Mouse (Mus musculus) intestine, embryonic 15.5 days (tissue): ENCODE measurements around the gene Aip. TPM values are rescaled to one million over a fixed set of nuclear protein-coding genes. Genes with fewer than 3 reads are reported as not detected.
A peak's percentile ranks its signal among the peaks of the same experiment; 100 is the strongest.

Experiments
- ATAC-seq: fragments of 200-750 bp; cut with Nextera tagmentation; 2 replicates; pipeline ENCODE4 v1.8.0; 2017; ENCODE audit warnings: moderate TSS enrichment, moderate library complexity
- H3K27ac ChIP-seq: fragments of 300-500 bp; sonication (generic); 2 replicates; pipeline ENCODE4 v1.5.1; 2015; ENCODE audit warnings: mild to moderate bottlenecking, inconsistent platforms
- H3K27me3 ChIP-seq: fragments of 300-500 bp; sonication (generic); replicated peaks from 2 replicates; pipeline ENCODE4 v1.6.1; 2015; ENCODE audit warnings: inconsistent platforms
- H3K36me3 ChIP-seq: fragments of 300-500 bp; sonication (generic); 2 replicates; pipeline ENCODE4 v1.6.1; 2015; ENCODE audit warnings: inconsistent platforms
- H3K4me1 ChIP-seq: fragments of 300-500 bp; sonication (generic); replicated peaks from 2 replicates; pipeline ENCODE4 v1.6.1; 2015; ENCODE audit warnings: inconsistent platforms
- H3K4me2 ChIP-seq: fragments of 300-500 bp; sonication (generic); replicated peaks from 2 replicates; pipeline ENCODE4 v1.6.1; 2015; ENCODE audit warnings: mild to moderate bottlenecking, inconsistent platforms
- H3K4me3 ChIP-seq: fragments of 300-500 bp; sonication (generic); replicated peaks from 2 replicates; pipeline ENCODE4 v1.5.1; 2015; ENCODE audit warnings: inconsistent platforms
- H3K9ac ChIP-seq: fragments of 300-500 bp; sonication (generic); 2 replicates; pipeline ENCODE4 v1.6.1; 2015; ENCODE audit warnings: inconsistent platforms
- H3K9me3 ChIP-seq: fragments of 300-500 bp; sonication (generic); 2 replicates; pipeline ENCODE4 v1.6.1; 2016; ENCODE audit warnings: inconsistent platforms
- WGBS: fragments of 180-500 bp; shearing (Covaris S2); methylation state at CpG from one replicate; pipeline ENCODE4 v1.1.7; 2015; 5-methylcytosine and 5-hydroxymethylcytosine counted together
- polyA plus RNA-seq: library from polyadenylated mRNA; unstranded; fragments of >200 nt; fragmentation: Nextera tagmentation; extraction: Ambion mirVana; gene quantifications from 2 replicates; pipeline ENCODE4 v1.2.1, GENCODE M21; 2015

Aip gene
- polyA plus RNA-seq, 1 experiment from 2014 or later, result 75.0 TPM

DNA sequence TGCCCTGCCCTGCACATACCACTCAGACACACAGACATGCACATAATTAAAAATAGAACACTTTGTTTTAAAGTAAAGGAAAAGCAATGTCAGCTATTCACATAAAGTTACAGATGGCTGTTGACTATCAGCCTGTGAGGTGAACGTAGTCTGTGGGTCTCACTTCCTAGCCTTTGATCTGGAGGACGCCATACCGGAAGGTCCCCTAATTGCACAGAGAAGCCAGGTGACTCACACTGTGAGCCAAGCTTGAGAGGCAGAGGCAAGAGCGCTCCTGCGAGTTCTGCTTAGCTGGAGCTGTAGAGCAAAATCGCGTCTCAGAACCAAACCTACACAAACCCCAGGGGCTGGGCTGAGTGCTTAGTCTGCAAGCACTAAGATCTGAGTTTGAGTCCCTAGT lies 31.9 kb downstream of the Aip start:
- 64% methylated on average over 7 of the region's 7 CpGs for WGBS
- no peak overlapping the region for H3K4me2 ChIP-seq
- no peaks in the 10 kb centered on the region for H3K36me3 ChIP-seq
- peaks cover 14% of the 10 kb centered on the region for H3K4me1 ChIP-seq
- no peak overlapping the region for H3K4me3 ChIP-seq
- H3K27ac ChIP-seq, result no peak overlapping the region
- H3K9ac ChIP-seq, result no peak overlapping the region
- no peaks in the 10 kb centered on the region for H3K9me3 ChIP-seq
- no peak for ATAC-seq
- no peaks in the 10 kb centered on the region for H3K27me3 ChIP-seq

DNA sequence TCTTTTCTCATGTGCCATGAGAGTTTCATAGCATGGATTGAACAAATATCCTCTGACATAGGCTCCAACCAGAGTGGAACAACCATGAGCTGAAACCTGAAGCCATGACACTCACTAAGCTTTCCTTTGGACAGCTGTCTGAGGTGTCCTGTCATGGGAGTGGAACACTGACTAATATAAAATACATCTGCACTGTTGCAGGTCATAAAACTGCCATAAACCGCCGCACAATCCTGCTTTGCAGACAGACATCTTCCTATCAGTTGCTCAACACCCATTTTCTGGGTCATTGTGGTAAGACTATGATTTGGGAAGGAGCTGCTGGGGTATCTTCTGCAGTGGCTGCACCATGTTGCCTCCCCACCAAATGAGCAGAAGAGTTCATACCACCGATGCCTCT lies 32.9 kb downstream of the Aip start:
- Histone ChIP-seq H3K9me3 (no peaks in the 10 kb centered on the region), H3K4me3 (no peak overlapping the region), H3K4me2 (no peak overlapping the region), H3K4me1 (peaks cover 6% of the 10 kb centered on the region), H3K9ac (no peak overlapping the region), H3K36me3 (no peaks in the 10 kb centered on the region), H3K27ac (no peak overlapping the region), H3K27me3 (no peaks in the 10 kb centered on the region)
- no peak for ATAC-seq
- WGBS, result 69% methylated on average over 3 of the region's 3 CpGs

DNA sequence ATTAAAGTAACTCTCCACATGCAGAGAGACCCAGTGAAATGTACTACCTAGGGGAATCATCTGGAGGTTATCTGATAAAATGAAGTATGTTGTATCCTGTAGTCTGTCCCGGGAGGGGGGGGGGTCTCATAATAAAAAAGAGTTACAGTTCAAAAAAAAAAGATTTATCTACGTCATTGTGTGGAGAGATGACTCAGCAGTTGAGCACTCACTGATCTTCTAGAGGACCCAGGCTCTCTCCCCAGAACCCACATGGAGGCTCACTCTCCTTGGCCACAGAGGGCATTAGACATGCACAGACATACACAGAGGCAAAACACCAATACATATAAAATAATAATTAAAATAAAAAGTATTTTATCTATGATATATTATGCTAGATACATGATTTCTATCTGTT lies 34.3 kb downstream of the Aip start:
- Histone ChIP-seq H3K9ac (no peak overlapping the region), H3K4me2 (no peak overlapping the region), H3K36me3 (no peaks in the 10 kb centered on the region), H3K4me1 (peaks cover 2% of the 10 kb centered on the region; the same call in 1 of the 2 replicates), H3K27me3 (no peaks in the 10 kb centered on the region), H3K9me3 (no peaks in the 10 kb centered on the region), H3K4me3 (no peak overlapping the region), H3K27ac (no peak overlapping the region)
- WGBS, result 68% methylated on average over 2 of the region's 2 CpGs
- ATAC-seq, result no peak

DNA sequence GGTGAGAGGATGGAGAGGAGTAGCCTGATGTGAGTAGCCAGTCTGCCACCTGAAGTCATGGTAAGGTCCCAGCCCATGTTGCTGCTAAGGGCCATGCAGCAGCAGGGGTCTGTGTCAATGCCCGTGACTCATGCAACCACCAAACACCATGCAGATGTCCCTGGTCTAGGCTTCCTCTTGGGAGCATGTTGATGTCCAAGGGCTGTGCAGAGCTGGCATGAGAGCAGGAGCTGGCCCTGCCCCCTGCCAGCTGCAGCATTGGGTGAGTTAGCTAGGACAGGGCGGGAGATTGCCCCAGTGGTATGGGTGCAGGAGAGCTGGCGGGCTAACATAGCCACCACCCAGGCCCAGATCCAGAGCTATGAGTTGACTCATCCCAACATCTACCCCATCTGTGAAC lies 35.2 kb downstream of the Aip start:
- H3K4me3 ChIP-seq, result no peak overlapping the region
- H3K9me3 ChIP-seq, result no peaks in the 10 kb centered on the region
- H3K9ac ChIP-seq, result no peak overlapping the region
- no peak overlapping the region for H3K4me2 ChIP-seq
- H3K4me1 ChIP-seq, result no peaks in the 10 kb centered on the region
- H3K27me3 ChIP-seq, result no peaks in the 10 kb centered on the region
- no peaks in the 10 kb centered on the region for H3K36me3 ChIP-seq
- H3K27ac ChIP-seq, result no peak overlapping the region
- WGBS, result 88% methylated on average over 3 of the region's 3 CpGs
- no peak for ATAC-seq

DNA sequence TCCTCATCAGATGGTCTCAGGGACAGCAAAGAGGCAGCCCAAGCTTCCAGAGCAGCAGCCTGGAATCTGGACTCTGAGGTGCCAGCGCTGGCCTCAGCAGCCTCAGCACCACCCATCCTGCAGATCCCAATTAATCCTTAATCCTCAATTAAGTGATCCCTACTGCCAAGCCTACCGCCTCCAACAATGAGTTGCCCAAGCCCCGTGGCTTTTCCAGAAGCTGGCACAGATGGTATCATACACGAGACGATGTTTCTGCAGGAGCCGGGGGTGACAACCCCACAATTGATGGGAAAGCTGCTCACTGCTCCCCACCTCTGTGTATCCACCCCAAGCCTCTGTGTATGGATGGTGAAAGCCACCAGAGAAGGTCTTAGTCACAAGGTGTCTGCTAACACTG lies 36.5 kb downstream of the Aip start:
- no peak for ATAC-seq
- Histone ChIP-seq H3K4me2 (no peak overlapping the region), H3K9me3 (no peaks in the 10 kb centered on the region), H3K4me3 (no peak overlapping the region), H3K27me3 (no peaks in the 10 kb centered on the region), H3K4me1 (0 out of 2 replicates have a peak, but pooled peaks cover under 1% of the 10 kb centered on the region), H3K36me3 (no peaks in the 10 kb centered on the region), H3K9ac (no peak overlapping the region), H3K27ac (no peak overlapping the region)
- WGBS, result 78% methylated on average over 6 of the region's 6 CpGs

DNA sequence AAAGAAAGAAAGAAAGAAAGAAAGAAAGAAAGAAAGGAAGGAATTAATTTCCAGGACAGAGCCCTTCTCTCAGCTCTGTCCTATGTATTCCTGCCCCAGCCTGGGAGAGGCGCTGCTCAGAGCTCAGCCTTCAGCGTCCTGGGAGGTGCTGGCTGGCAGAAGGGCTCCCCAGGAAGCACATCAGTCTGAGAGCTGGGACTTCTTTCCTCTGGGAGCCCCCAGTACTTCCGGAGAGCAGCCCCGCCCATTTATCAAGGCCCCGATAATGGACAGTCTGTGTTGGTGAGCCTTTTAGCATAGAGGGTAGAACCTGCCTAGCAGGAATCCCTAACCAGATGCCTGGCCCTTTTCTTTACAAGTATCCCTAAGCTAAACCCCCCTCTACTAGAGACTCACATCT lies 37.5 kb downstream of the Aip start:
- 0 out of 2 replicates have a peak, but pooled peaks cover 4% of the 10 kb centered on the region for H3K4me1 ChIP-seq
- no peak overlapping the region for H3K4me3 ChIP-seq
- no peak overlapping the region for H3K9ac ChIP-seq
- H3K36me3 ChIP-seq, result no peaks in the 10 kb centered on the region
- no peaks in the 10 kb centered on the region for H3K27me3 ChIP-seq
- ATAC-seq, result 0 out of 2 replicates have a peak, but pooled peaks have one; percentile 27
- H3K27ac ChIP-seq, result no peak overlapping the region
- H3K4me2 ChIP-seq, result no peak overlapping the region
- no peaks in the 10 kb centered on the region for H3K9me3 ChIP-seq
- 43% methylated on average over 5 of the region's 5 CpGs for whole genome bisulfite sequencing

DNA sequence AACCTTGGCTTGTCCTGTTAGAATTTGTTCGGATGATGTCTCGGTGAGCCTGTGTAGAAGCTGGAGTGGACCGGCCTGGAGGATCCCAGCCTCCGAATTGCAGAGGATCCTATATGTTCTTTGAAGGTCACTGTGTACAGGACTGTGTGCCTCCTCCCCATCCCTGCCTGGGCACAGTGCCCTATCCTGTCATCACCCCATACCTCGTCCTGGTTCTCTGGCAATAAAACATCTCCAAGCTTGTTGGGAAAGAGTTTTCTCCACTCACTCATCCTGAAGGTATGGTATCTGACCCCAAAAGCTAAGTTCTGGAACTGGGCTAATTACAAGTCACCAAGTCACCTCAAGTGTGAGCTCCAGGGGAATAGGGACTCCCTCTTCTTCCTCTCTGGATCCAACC lies 38.6 kb downstream of the Aip start:
- Histone ChIP-seq H3K27ac (no peak overlapping the region), H3K36me3 (no peaks in the 10 kb centered on the region), H3K9me3 (no peaks in the 10 kb centered on the region), H3K4me1 (0 out of 2 replicates have a peak, but pooled peaks cover 4% of the 10 kb centered on the region), H3K9ac (no peak overlapping the region), H3K4me3 (no peak overlapping the region), H3K27me3 (no peaks in the 10 kb centered on the region), H3K4me2 (no peak overlapping the region)
- 86% methylated on average over 5 of the region's 5 CpGs for WGBS
- ATAC-seq, result no peak

DNA sequence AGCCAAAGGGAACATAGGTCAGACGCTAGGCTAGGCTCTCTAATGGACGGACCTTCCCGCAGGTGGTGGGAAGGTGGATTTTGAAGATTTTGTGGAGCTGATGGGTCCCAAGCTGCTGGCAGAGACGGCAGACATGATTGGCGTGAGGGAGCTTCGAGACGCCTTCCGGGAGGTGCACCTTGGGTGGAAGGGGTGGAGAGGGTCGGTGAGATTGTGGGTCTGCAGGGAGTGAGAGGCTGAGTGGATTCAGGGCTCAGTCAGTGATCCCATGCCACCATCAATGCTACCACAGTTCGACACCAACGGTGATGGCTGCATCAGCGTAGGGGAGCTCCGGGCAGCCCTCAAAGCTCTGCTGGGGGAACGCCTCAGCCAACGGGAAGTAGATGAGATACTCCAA lies 39.5 kb downstream of the Aip start:
- Histone ChIP-seq H3K4me3 (no peak overlapping the region), H3K4me2 (no peak overlapping the region), H3K9me3 (no peaks in the 10 kb centered on the region), H3K36me3 (no peaks in the 10 kb centered on the region), H3K9ac (no peak overlapping the region), H3K27ac (no peak overlapping the region), H3K27me3 (no peaks in the 10 kb centered on the region), H3K4me1 (0 out of 2 replicates have a peak, but pooled peaks cover 4% of the 10 kb centered on the region)
- 88% methylated on average over 15 of the region's 15 CpGs for WGBS
- no peak for ATAC-seq

DNA sequence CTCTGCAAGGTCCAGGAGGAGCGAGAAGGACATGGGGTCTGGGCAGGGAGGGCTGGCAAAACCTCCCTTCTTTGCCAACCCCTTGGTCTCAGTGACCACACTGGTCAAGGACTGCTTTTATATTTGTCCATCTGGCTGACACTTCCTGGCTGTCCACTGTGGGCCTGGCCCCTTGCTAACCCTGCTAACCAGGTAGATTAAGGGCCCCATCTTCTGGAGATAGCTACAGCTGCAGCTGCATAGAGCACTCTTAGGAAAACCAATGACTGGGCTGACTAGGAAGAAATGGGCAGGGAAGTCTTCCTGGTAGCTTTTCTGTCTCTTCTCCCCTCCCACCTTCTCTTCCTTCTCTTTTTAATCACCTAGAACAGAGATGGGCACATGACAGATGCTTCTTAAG lies 40.7 kb downstream of the Aip start:
- Histone ChIP-seq H3K36me3 (no peaks in the 10 kb centered on the region), H3K4me3 (no peak overlapping the region), H3K4me2 (no peak overlapping the region), H3K4me1 (0 out of 2 replicates have a peak, but pooled peaks cover 4% of the 10 kb centered on the region), H3K9me3 (no peaks in the 10 kb centered on the region), H3K27ac (no peak overlapping the region), H3K27me3 (no peaks in the 10 kb centered on the region), H3K9ac (no peak overlapping the region)
- WGBS, result 80% methylated on average over 1 of the region's 1 CpGs
- ATAC-seq, result no peak

DNA sequence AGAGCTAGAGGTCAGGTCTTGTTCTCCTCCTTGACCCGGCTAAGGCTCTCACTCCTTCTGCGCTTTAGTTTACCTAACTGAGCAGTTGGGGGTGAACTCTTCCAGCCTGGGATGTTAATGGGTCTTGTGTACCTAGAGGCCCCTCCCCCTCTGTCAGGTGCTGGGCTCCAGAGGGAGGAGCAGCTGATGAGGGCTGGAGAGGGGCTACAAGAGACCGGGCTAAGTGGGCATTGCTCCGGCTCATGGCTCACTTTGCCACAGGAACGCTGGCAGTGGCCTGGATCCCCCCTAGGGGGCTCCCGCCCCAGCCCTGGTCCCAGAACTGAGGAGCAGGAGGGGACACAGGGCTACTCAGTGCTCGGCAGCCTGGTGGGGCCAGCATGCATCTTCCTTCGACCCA lies 41.8 kb downstream of the Aip start:
- Histone ChIP-seq H3K4me1 (0 out of 2 replicates have a peak, but pooled peaks cover 4% of the 10 kb centered on the region), H3K27ac (no peak overlapping the region), H3K9me3 (no peaks in the 10 kb centered on the region), H3K9ac (no peak overlapping the region), H3K4me2 (no peak overlapping the region), H3K4me3 (no peak overlapping the region), H3K36me3 (no peaks in the 10 kb centered on the region), H3K27me3 (no peaks in the 10 kb centered on the region)
- WGBS, result 31% methylated on average over 8 of the region's 8 CpGs
- ATAC-seq, result no peak

DNA sequence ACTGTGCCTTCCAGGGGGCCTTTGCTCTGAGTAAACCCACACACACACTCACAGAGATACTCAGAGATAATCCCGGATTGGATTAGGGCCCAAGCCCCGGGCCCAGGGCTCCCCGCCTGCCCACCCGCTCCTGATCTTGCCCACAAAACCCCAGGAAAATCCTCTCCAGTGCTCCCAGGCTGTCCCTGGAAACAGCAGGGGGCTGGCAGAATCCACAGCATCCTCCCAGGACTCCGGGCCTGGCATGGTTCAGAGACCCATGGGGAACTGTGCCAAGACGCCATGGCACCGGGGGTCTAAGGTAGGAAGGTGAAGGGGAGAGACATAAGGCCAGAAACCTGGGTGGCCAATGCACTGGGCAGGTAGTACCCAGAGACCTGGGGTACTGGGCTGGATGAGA lies 42.3 kb downstream of the Aip start:
- no peaks in the 10 kb centered on the region for H3K36me3 ChIP-seq
- no peak overlapping the region for H3K4me2 ChIP-seq
- H3K9ac ChIP-seq, result no peak overlapping the region
- WGBS, result 92% methylated on average over 7 of the region's 7 CpGs
- 0 out of 2 replicates have a peak, but pooled peaks cover 4% of the 10 kb centered on the region for H3K4me1 ChIP-seq
- no peak for ATAC-seq
- no peaks in the 10 kb centered on the region for H3K9me3 ChIP-seq
- no peak overlapping the region for H3K4me3 ChIP-seq
- no peaks in the 10 kb centered on the region for H3K27me3 ChIP-seq
- no peak overlapping the region for H3K27ac ChIP-seq

DNA sequence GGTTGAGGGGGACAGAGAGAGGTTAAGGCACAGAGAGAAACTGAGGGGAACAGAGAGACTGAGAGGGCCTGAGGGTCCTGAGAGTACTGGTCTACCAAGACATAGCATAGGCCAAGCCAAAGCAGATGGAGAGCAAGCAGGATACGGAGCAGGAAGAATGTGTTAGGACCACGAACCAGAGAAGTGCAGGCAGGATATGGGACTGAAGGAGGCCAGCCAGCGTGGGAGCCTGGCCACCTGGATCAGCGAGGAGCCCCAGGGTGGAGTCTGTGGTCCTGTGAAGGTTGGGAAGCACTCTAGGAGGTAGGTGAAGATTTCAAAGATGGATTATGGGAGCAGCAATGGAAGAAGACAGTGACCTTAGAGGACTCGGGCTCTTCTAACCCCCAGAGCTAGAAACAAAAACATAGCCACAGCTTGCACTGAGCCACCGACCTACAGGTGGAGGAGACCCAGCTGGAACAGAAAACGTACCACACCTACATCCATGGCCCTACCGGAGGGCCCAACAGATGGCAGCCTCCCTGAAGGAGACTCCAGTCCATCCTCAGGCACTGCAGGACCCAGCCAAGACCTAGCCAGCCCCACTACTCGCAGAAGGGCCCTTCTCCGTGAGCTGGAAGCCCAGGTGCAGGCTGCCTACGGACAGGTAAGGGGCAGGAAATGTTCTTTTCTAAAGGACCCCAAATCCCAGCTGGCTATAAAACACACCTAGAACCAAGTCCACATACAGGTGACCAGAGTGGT lies 43.3 kb downstream of the Aip start:
- no peaks in the 10 kb centered on the region for H3K9me3 ChIP-seq
- no peaks in the 10 kb centered on the region for H3K27me3 ChIP-seq
- WGBS, result 80% methylated on average over 11 of the region's 11 CpGs
- no peak overlapping the region for H3K9ac ChIP-seq
- 0 out of 2 replicates have a peak, but pooled peaks cover 4% of the 10 kb centered on the region for H3K4me1 ChIP-seq
- no peak overlapping the region for H3K27ac ChIP-seq
- no peak for ATAC-seq
- no peaks in the 10 kb centered on the region for H3K36me3 ChIP-seq
- H3K4me2 ChIP-seq, result no peak overlapping the region
- no peak overlapping the region for H3K4me3 ChIP-seq

DNA sequence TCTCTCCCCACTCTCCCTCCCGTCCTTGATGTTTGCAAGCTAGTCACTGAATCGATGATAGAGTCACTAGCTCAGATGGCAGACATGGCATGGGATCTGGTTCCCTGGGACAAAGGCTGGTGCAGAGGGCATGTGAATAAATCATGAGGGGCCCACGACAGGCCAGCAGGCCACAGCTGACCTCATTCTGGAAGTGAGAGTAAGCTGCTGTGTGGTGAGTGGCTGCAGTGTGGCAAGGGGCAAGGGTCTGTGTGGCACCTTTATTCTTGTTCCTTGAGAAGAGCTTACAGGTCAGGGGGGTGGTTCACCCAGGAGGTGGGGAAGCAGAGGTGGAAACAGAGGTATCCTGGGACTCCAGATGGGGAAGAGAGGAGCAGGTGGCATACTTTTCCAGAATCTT lies 44.3 kb downstream of the Aip start, which contains the start of gene Cabp2:
Gene Cabp2 (plus strand): TSS at position 185 of the 400 bp plus-strand sequence.
- Histone ChIP-seq H3K36me3 (no peaks in the 10 kb centered on the region), H3K4me3 (no peak within 1 kb of the TSS), H3K27ac (no peak within 1 kb of the TSS), H3K4me1 (0 out of 2 replicates have a peak, but pooled peaks cover 4% of the 10 kb centered on the region), H3K9ac (no peak within 1 kb of the TSS), H3K9me3 (no peaks in the 10 kb centered on the region), H3K27me3 (no peaks in the 10 kb centered on the region), H3K4me2 (no peak within 1 kb of the TSS)
- no peak for ATAC-seq
- WGBS, result 56% methylated on average over 3 of the region's 3 CpGs
